Mouse (Mus musculus): Measurements from ENCODE around the gene Zic4. TPM values are rescaled to one million over a fixed set of nuclear protein-coding genes. Genes with fewer than 3 reads are reported as not detected.

Zic4 gene
- polyA plus RNA-seq, 1 experiment from 2014 or later, result 0.77 TPM

DNA sequence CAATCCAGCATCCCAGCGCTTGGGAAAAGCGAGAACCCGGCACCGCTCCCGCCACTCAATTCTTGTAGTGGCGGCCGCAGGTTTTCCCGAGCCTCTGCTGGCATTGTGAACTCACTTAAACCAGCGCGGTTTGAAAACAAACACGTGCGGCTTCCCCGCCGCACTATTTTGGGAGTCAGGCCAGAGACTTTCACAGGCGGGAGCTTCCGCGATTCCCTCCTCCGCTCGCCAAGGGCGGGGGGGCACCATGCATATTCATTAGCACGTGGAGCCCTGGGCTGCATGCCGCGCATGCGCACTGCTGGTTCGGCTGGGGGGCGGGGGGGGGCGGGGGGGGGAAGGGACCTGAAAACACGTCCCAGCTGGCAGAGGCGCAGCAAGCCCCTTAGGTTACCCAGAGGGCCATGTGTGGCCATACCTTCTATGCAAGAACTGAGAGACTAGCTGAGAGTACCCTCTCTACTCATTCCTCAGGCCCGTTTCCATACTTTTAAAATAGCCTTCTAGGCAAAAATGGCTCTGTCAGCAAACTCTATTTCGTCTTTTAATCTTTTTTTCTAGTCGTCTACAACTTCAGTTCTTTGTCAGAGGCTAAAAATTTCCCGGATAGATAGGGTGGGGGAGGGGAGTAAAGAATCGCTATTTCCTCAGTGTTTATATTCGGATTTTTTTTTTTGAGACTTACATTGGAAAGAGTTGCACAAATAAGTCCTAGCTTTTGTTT is 6.4 kb upstream of the Zic4 start:
- H3K4me1 ChIP-seq, result no peaks in the 10 kb centered on the region; the same call in 1 of the 2 replicates
- ATAC-seq (ENCODE audit: insufficient number of reproducible peaks, insufficient read depth, low FRiP score, low TSS enrichment, low read depth), result peak; percentile 26; the same call in 1 of the 2 replicates
- H3K4me3 ChIP-seq, result peak overlapping the region; percentile 32
- no peaks in the 10 kb centered on the region for H3K9me3 ChIP-seq
- H3K9ac ChIP-seq, result no peak overlapping the region
- no peak overlapping the region for H3K27ac ChIP-seq
- H3K36me3 ChIP-seq, result no peaks in the 10 kb centered on the region
- peaks cover 92% of the 10 kb centered on the region for H3K27me3 ChIP-seq
- under 1% methylated on average over 34 of the region's 35 CpGs for WGBS
- H3K4me2 ChIP-seq, result peak overlapping the region; percentile 51

DNA sequence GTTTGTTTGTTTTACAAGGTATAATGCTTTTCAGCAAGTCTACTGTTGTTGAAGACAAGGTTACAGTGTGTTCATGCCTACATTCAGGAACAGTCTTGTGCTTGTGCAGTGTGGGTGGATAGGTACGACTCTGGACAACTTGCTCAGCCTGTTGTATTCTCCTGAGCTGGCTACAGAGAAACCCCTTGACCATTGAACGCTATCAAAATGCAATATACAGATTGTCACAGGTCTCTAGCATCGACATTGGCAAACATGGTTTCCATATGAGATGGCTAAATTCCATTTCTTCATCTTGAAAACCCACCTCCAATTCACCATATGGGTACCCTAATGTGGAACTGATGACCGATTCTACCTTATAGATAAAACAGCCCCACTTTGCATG is 5.9 kb upstream of the Zic4 start:
- WGBS, result 12% methylated on average over 4 of the region's 4 CpGs
- Histone ChIP-seq H3K36me3 (no peaks in the 10 kb centered on the region), H3K27me3 (peaks cover 92% of the 10 kb centered on the region), H3K4me1 (no peaks in the 10 kb centered on the region; the same call in 1 of the 2 replicates), H3K9ac (no peak overlapping the region), H3K4me2 (no peak overlapping the region), H3K9me3 (no peaks in the 10 kb centered on the region), H3K27ac (no peak overlapping the region), H3K4me3 (no peak overlapping the region)
- ATAC-seq (ENCODE audit: insufficient number of reproducible peaks, insufficient read depth, low FRiP score, low TSS enrichment, low read depth), result no peak

DNA sequence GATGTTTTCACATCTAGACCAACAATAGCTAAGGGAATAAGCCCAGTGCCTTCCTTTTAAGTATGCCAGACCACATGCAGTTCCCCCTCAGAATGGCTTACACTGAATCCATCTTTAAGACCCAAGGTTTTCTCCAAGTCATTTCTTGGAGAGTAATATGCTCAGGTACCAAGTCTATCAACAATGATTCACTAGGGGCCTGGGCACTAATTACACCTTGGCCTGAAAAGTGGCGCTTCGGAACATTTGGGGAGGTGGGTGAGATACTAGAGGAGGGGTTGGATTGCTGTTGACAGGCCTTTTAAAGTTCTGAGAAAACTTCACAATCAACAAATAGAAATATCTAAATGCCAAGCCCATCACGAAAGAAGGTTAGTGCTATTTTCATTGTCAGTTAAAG is 4.9 kb upstream of the Zic4 start:
- 7% methylated on average over 3 of the region's 3 CpGs for WGBS
- no peaks in the 10 kb centered on the region for H3K9me3 ChIP-seq
- H3K4me3 ChIP-seq, result no peak overlapping the region
- no peak overlapping the region for H3K9ac ChIP-seq
- peaks cover 93% of the 10 kb centered on the region for H3K27me3 ChIP-seq
- H3K4me2 ChIP-seq, result no peak overlapping the region
- ATAC-seq (ENCODE audit: insufficient number of reproducible peaks, insufficient read depth, low FRiP score, low TSS enrichment, low read depth), result no peak
- H3K4me1 ChIP-seq, result peaks cover 8% of the 10 kb centered on the region
- H3K36me3 ChIP-seq, result no peaks in the 10 kb centered on the region
- no peak overlapping the region for H3K27ac ChIP-seq

DNA sequence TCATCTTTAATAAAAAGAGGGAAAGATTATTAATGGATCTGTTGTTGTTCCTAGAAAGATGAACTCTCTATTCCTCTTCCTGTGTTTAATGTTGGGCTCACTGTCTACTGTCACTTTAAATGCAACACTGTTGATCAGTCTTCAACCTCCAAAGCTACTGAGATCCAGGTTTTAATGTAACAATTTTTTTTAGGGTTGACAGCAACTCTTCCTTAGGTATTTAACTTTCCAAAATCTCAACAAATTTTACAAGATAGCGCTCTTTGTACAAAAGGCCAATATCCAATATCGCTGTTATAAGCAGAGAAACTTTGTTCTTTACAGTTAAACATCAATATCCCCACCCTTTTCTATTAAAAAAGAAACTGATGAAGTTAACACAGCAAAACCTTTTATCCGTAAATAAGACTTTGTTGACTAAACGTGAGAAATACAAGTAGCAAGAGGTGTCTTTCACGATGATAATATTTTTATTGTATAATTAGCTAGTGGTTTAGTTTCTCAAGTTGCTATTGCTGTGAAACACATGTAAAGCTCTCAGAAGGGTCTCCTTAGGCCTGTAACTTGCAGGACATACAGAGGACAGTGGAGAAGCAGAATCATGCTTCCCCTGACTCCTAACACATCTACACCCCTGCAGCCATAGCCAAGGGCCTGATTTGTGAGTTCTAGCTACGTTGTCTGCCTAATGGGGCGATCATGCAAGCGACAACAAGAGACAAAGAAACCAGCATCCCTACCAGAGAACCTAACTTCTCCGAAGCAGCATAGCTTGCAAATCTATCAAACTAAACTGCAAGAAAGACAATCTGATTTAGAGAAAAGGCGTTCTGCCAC is 3.1 kb upstream of the Zic4 start:
- H3K4me2 ChIP-seq, result no peak overlapping the region
- WGBS, result 7% methylated on average over 10 of the region's 10 CpGs
- no peak overlapping the region for H3K4me3 ChIP-seq
- no peak for ATAC-seq (ENCODE audit: insufficient number of reproducible peaks, insufficient read depth, low FRiP score, low TSS enrichment, low read depth)
- peaks cover 8% of the 10 kb centered on the region for H3K4me1 ChIP-seq
- H3K9me3 ChIP-seq, result no peaks in the 10 kb centered on the region
- no peak overlapping the region for H3K27ac ChIP-seq
- H3K9ac ChIP-seq, result no peak overlapping the region
- H3K36me3 ChIP-seq, result no peaks in the 10 kb centered on the region
- peaks cover 93% of the 10 kb centered on the region for H3K27me3 ChIP-seq

DNA sequence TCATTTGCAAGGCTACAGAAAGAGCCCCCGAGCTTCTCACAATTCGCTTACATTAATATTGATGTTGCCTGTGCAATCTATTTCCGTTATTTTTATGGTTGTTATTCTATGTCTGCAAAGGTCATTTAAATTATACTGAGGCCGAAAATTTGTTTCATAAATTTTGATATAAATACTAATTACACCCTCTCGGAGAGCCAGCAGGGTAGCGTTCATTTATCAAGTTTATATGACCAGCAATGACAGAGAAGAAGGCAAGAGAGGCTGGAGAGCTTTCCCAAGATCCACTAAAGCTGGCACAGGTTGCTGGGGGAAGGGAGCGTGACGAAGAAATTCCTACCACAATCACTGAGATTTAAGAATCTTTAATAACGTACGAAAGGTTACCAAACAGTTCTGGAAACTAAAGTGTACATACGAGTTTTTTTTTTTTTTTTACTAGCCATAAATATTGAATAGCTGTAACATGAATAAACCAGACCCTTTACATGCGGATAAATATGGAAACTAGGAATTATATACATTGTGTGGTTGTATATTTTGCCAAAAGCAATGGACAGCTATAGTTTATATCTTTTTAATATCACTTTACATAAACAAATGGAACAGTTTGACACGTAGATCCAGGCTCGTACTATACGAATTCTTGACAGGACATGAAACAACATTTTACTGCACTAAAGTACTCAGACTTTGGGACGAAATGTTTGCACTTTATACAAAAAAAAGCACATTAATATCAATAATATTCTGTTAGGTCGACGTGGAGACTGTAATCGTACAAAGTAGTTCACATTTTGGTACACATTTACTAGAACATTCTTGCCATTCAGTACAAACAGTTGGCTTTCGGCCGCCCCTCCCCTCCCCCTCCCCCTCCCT is 1.8 kb upstream of the Zic4 start:
- H3K9ac ChIP-seq, result no peak overlapping the region
- ATAC-seq (ENCODE audit: insufficient number of reproducible peaks, insufficient read depth, low FRiP score, low TSS enrichment, low read depth), result no peak
- WGBS, result 3% methylated on average over 21 of the region's 21 CpGs

DNA sequence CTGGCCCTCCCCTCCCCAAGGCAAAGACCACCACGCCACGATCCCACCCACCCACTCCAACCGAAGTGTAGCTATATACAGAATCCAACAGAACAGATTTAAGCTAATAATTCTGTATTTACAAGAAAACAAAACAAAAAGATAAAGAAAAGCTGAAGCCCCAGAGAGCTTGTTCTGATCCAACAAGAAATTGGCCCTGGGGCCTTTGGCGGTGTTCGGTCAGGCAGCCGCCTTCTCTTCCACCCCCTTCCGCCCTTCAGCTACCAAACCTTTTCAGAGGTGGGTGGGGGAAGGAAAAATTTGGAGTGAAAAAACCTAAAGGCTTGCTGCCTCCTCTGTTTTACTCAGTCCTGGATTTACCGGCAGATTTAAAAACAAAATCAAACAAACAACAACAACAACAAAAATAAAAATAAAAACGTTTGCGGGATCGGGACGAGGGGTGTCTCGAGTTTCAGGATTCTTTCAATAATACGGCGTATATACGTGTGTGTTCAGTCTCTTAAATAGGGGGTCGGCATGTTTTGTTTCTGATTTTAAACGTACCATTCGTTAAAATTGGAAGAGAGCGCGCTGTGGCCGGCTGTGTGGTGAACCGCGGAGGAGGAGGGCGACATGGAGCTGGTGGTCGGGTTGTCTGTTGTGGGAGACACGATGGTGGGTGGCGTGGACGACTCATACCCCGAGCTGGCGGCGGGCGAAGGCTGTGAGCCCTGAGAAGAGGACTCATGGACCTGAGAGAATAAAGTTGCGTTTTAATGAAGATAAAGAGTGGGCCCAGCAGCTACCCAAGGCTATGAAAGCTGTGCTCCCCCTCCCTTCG is 969 bp upstream of the Zic4 start:
- Histone ChIP-seq H3K27ac (no peak overlapping the region), H3K27me3 (peaks cover 92% of the 10 kb centered on the region), H3K36me3 (no peaks in the 10 kb centered on the region), H3K4me1 (peaks cover 22% of the 10 kb centered on the region), H3K4me3 (peak overlapping the region; percentile 35), H3K9me3 (no peaks in the 10 kb centered on the region), H3K4me2 (peak overlapping the region; percentile 51; the same call in 1 of the 2 replicates), H3K9ac (no peak overlapping the region)
- ATAC-seq (ENCODE audit: insufficient number of reproducible peaks, insufficient read depth, low FRiP score, low TSS enrichment, low read depth), result no peak
- WGBS, result 1% methylated on average over 35 of the region's 35 CpGs

More for the DNA sequence above, 1.8 kb upstream of the Zic4 start:
- H3K4me1 ChIP-seq, result peaks cover 19% of the 10 kb centered on the region
- no peak overlapping the region for H3K27ac ChIP-seq
- no peaks in the 10 kb centered on the region for H3K9me3 ChIP-seq
- H3K4me3 ChIP-seq, result no peak overlapping the region
- no peaks in the 10 kb centered on the region for H3K36me3 ChIP-seq
- no peak overlapping the region for H3K4me2 ChIP-seq
- peaks cover 93% of the 10 kb centered on the region for H3K27me3 ChIP-seq

DNA sequence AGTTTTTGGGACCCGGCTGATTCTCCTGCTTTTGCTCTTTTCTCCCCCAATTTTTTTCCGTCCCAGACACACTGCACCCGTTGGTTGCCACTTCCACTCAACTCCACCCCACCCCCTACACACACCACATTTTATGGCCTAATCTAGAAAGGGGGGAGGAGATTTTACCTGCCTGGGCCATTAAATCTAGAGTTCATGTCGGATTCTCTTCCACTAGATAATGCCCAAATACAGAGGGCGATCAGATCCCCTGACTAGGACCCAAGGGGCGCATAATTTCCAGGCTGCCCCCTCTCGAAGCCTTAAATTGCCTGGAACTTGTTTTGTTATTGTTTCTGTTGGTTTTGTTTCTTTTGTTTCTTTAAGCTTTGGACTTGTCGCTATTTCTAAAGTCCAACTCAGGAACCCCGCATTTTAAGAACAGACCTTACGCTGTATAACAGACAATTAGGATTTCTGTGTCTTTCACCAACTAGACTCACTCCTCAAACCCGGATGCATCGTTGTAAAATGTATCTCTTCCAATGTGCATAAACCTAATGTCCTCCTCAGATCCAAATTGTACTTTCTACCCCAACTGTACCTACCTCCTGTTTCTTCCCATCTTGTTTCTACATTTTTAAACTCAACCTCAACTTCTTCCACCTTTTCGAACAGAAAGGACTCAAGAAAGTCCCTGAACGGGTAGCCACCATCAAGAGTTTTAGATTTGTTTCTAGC is 958 bp downstream of the Zic4 start:
- no peak overlapping the region for H3K9ac ChIP-seq

DNA sequence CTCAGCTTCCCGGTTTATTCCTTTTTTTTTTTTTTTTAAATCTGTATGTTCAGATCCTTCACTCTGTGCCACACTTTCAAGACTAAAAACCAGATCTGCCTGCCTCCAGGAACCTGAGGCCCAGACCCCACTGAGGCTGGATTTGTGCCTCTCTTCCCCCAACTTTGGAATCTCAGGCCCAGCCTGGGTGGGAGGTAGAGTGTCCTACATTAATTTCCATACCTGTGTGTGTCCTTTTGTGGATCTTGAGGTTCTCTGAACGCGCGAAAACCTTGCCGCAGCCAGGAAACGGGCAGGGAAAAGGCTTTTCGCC is 1.6 kb downstream of the Zic4 start:
- Histone ChIP-seq H3K9ac (no peak overlapping the region), H3K27ac (no peak overlapping the region), H3K36me3 (no peaks in the 10 kb centered on the region), H3K4me1 (peaks cover 22% of the 10 kb centered on the region), H3K27me3 (peaks cover 96% of the 10 kb centered on the region), H3K4me3 (peak overlapping the region; percentile 34; the same call in 1 of the 2 replicates), H3K9me3 (no peaks in the 10 kb centered on the region), H3K4me2 (peak overlapping the region; percentile 19; the same call in 1 of the 2 replicates)
- no peak for ATAC-seq (ENCODE audit: insufficient number of reproducible peaks, insufficient read depth, low FRiP score, low TSS enrichment, low read depth)
- WGBS, result 0% methylated on average over 7 of the region's 7 CpGs

More for the DNA sequence above, 958 bp downstream of the Zic4 start:
- no peak overlapping the region for H3K27ac ChIP-seq
- H3K4me1 ChIP-seq, result peaks cover 22% of the 10 kb centered on the region
- H3K4me2 ChIP-seq, result no peak overlapping the region
- H3K36me3 ChIP-seq, result no peaks in the 10 kb centered on the region
- H3K4me3 ChIP-seq, result no peak overlapping the region
- no peak for ATAC-seq (ENCODE audit: insufficient number of reproducible peaks, insufficient read depth, low FRiP score, low TSS enrichment, low read depth)
- H3K9me3 ChIP-seq, result no peaks in the 10 kb centered on the region
- peaks cover 92% of the 10 kb centered on the region for H3K27me3 ChIP-seq
- WGBS, result 3% methylated on average over 14 of the region's 14 CpGs

DNA sequence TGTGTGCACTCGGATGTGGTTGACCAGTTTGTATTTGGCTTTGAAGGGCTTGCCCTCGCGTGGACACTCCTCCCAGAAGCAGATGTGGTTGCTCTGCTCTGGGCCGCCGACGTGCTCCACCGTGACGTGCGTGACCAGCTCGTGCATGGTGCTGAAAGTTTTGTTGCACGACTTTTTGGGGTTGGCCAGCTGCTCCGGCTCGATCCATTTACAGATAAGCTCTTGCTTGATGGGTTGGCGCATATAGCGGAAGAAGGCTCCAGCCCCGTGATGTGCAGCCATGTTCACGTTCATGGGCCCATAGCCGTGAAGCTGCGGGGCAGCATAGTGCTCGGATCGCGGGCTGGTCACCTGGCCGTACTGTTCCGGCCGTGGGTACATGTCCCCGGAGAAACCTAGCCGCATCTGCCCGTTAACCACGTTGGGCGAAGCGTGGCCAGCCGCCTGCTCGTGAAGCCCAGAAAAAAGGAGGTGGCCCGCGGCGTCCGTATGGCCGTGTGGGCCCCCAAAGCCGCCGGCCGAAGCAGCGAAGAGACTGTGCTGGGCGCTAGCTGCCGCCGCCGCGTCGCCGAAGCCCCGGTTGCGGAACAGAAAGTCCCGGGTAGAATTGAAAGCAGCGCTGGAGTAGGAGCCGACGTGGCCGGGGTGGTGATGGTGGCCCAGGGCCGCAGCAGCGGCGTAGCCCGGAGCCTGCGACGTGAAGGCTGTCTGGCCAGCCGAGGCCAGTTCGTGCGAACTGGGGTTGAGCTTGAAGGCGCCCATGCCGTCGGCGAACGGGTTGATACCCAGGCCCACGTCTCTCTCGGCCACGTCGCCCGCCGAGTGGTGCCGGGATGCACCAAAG is 2.1 kb downstream of the Zic4 start:
- Histone ChIP-seq H3K36me3 (no peaks in the 10 kb centered on the region), H3K9me3 (no peaks in the 10 kb centered on the region), H3K4me1 (peaks cover 22% of the 10 kb centered on the region), H3K9ac (peak overlapping the region; percentile 32; the same call in 1 of the 2 replicates), H3K4me2 (peak overlapping the region; percentile 46), H3K4me3 (peak overlapping the region; percentile 34), H3K27ac (no peak overlapping the region), H3K27me3 (peaks cover 96% of the 10 kb centered on the region)
- peak; percentile 38; the same call in 1 of the 2 replicates for ATAC-seq (ENCODE audit: insufficient number of reproducible peaks, insufficient read depth, low FRiP score, low TSS enrichment, low read depth)
- WGBS, result under 1% methylated on average over 77 of the region's 77 CpGs

Data from embryonic facial prominence, embryonic 13.5 days (tissue).